Mouse (Mus musculus): ENCODE results near the gene Il12a. TPM values are rescaled to one million over a fixed set of nuclear protein-coding genes. Genes with fewer than 3 reads are reported as not detected.
A peak's percentile ranks its signal among the peaks of the same experiment; 100 is the strongest.

Il12a gene
- polyA plus RNA-seq, 1 experiment from 2014 or later: 0.19 TPM

DNA sequence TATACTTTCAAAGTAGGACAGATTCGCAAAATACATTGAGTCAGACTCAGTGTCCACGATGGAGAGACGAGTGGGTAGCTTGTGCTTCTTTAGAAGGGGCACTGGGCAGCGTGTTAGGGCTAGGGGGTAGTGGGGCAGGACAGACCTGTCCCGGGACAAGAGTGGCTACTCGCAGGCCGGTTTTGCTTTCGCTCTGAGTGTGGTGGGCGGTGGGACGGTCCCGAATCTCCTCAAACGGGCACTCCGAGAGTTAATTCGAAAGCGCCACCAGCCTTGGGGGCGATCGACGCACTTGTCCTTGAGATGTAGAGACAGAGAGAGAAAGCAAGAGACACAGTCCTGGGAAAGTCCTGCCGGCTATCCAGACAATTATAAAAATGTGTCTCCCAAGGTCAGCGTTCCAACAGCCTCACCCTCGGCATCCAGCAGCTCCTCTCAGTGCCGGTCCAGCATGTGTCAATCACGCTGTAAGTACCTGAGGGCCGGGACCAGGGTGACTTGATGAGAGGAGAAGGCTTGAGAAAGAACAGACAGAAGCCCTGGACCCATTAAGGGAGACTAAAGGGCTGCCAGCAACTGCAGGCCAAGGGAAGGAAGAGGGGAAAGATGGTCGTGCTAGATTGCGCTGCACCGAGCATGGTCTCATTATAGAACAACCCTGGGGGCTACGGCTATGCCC lies 795 bp downstream of the Il12a start:
- no peak overlapping the region for H3K9ac ChIP-seq (replicated peaks)
- H3K27ac ChIP-seq (replicated peaks): no peak overlapping the region
- no peaks in the 10 kb centered on the region for H3K36me3 ChIP-seq
- no peak for ATAC-seq (replicated peaks)
- WGBS: 90% methylated on average over 28 of the region's 28 CpGs
- H3K27me3 ChIP-seq: no peaks in the 10 kb centered on the region
- peaks cover 20% of the 10 kb centered on the region for H3K4me1 ChIP-seq
- H3K4me3 ChIP-seq: no peak overlapping the region
- no peak overlapping the region for H3K4me2 ChIP-seq (replicated peaks)
- H3K9me3 ChIP-seq: no peaks in the 10 kb centered on the region

DNA sequence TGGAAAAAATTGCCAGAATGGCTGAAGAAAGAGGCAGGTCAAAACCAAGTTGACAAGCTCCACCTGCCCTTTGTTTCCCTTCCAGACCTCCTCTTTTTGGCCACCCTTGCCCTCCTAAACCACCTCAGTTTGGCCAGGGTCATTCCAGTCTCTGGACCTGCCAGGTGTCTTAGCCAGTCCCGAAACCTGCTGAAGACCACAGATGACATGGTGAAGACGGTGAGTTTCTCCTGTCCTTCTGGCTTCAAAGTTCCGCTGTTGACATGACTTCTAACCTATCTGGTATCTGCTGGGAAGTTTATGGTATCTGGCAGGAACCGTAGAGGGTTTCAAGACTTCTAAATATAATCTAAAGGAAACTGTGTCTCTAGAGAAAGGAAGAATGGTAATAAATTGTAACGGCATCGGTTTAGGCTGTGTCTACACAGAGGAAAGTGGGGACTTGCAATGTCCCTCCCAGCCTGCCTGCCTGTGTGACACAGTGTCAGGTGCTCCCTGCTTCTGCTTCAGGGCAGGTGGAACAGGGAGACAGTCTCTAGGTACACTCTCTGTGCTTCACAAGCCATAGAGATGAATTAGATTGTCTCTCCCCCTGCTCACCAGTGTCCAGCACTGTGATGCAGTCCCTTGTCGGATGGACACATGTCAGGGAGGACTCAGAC lies 1.6 kb downstream of the Il12a start:
- H3K27me3 ChIP-seq: no peaks in the 10 kb centered on the region
- H3K27ac ChIP-seq (replicated peaks): no peak overlapping the region
- no peak overlapping the region for H3K4me3 ChIP-seq
- no peak for ATAC-seq (replicated peaks)
- no peak overlapping the region for H3K4me2 ChIP-seq (replicated peaks)
- peaks cover 16% of the 10 kb centered on the region for H3K4me1 ChIP-seq
- H3K36me3 ChIP-seq: no peaks in the 10 kb centered on the region
- no peak overlapping the region for H3K9ac ChIP-seq (replicated peaks)
- WGBS: 93% methylated on average over 7 of the region's 7 CpGs
- no peaks in the 10 kb centered on the region for H3K9me3 ChIP-seq

DNA sequence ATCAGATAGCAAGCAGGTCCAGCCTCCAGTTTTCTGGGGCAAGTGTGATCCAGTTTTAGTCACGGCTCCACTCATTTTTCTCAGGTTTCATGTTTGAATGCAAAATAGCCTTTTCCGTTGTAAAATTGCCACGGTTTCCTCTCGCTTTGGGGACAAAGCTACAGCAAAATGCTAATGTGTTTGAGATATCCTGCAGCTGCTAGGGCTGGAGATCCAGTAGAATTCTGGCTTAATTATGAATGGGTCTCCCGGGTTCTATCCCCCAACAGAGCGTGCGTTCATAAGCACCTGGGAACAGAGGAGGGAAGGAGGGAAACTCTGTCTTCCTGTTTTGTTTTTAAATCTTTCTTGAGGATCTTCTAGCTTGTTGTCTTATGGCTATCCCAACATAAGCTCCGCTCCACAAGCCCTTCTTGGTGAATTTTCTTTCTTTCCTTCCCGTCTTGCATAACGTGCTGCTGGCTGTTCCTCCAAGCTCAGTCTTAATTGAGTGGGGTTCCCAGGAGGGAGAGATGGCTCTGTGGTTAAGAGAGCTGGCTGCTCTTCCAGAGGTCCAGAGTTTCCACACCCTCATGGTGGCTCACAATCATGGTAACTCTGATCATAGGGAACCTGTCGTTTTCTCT lies 2.3 kb downstream of the Il12a start:
- no peak overlapping the region for H3K9ac ChIP-seq (replicated peaks)
- no peaks in the 10 kb centered on the region for H3K9me3 ChIP-seq
- H3K36me3 ChIP-seq: no peaks in the 10 kb centered on the region
- peaks cover 11% of the 10 kb centered on the region; the same call in 1 of the 2 replicates for H3K4me1 ChIP-seq
- no peaks in the 10 kb centered on the region for H3K27me3 ChIP-seq
- H3K4me3 ChIP-seq: no peak overlapping the region
- 78% methylated on average over 11 of the region's 11 CpGs for WGBS
- no peak overlapping the region for H3K27ac ChIP-seq (replicated peaks)
- no peak overlapping the region for H3K4me2 ChIP-seq (replicated peaks)
- no peak for ATAC-seq (replicated peaks)

DNA sequence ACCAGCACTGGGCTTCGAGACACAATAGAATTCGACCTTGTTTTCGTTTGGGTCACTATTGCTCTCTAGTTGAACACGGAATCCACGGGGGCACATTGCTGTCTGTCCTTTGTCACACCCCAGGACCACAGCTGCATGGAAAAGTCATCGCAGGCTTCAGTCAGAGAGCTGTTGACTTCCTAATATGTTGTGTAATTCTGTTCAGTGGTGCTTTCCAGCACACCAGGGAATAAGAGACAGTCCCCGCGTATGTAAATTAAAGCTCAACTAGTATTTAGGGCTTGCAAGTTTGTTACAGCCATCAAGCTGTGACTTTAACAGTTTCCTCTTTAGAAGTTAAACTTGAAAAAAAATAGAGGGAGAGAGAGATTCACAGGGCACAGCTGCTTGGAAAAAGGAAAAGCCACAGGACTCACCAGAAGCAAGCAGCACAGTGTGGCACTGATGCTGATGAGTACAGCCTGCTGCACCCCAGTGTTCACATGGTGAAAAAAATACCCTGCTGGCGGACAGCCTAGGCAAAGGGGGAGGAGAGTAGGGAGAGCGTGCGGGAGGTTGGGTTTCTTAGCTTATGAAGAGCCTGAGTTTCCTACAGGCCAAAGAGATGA lies 3.1 kb downstream of the Il12a start:
- peak; percentile 74; the same call in 1 of the 2 replicates for ATAC-seq (replicated peaks)

GRCm38 (mm10) chr3:68695321-68695720 lies 4.9 kb downstream of the Il12a start:
- no peak overlapping the region for H3K9ac ChIP-seq (replicated peaks)
- no peaks in the 10 kb centered on the region for H3K27me3 ChIP-seq
- peaks cover 11% of the 10 kb centered on the region; the same call in 1 of the 2 replicates for H3K4me1 ChIP-seq
- no peak overlapping the region for H3K4me2 ChIP-seq (replicated peaks)
- no peak for ATAC-seq (replicated peaks)
- H3K9me3 ChIP-seq: no peaks in the 10 kb centered on the region
- no peaks in the 10 kb centered on the region for H3K36me3 ChIP-seq
- no peak overlapping the region for H3K4me3 ChIP-seq
- WGBS: 97% methylated on average over 5 of the region's 5 CpGs
- H3K27ac ChIP-seq (replicated peaks): no peak overlapping the region

More for the DNA sequence above, 3.1 kb downstream of the Il12a start:
- H3K4me2 ChIP-seq (replicated peaks): no peak overlapping the region
- peaks cover 11% of the 10 kb centered on the region; the same call in 1 of the 2 replicates for H3K4me1 ChIP-seq
- no peak overlapping the region for H3K4me3 ChIP-seq
- no peak overlapping the region for H3K27ac ChIP-seq (replicated peaks)
- no peaks in the 10 kb centered on the region for H3K9me3 ChIP-seq
- no peak overlapping the region for H3K9ac ChIP-seq (replicated peaks)
- 40% methylated on average over 11 of the region's 11 CpGs for WGBS
- H3K36me3 ChIP-seq: no peaks in the 10 kb centered on the region
- H3K27me3 ChIP-seq: no peaks in the 10 kb centered on the region

GRCm38 (mm10) chr3:68696495-68697200 lies 6.2 kb downstream of the Il12a start:
- H3K27me3 ChIP-seq: no peaks in the 10 kb centered on the region
- no peaks in the 10 kb centered on the region for H3K9me3 ChIP-seq
- no peak for ATAC-seq (replicated peaks)
- 87% methylated on average over 3 of the region's 3 CpGs for WGBS
- H3K4me3 ChIP-seq: no peak overlapping the region
- no peak overlapping the region for H3K4me2 ChIP-seq (replicated peaks)
- peaks cover 11% of the 10 kb centered on the region; the same call in 1 of the 2 replicates for H3K4me1 ChIP-seq
- no peak overlapping the region for H3K27ac ChIP-seq (replicated peaks)
- H3K36me3 ChIP-seq: no peaks in the 10 kb centered on the region
- no peak overlapping the region for H3K9ac ChIP-seq (replicated peaks)

GRCm38 (mm10) chr3:68698601-68699000 lies 8.2 kb downstream of the Il12a start:
- 89% methylated on average over 3 of the region's 3 CpGs for WGBS
- no peaks in the 10 kb centered on the region for H3K9me3 ChIP-seq
- ATAC-seq (replicated peaks): no peak

DNA sequence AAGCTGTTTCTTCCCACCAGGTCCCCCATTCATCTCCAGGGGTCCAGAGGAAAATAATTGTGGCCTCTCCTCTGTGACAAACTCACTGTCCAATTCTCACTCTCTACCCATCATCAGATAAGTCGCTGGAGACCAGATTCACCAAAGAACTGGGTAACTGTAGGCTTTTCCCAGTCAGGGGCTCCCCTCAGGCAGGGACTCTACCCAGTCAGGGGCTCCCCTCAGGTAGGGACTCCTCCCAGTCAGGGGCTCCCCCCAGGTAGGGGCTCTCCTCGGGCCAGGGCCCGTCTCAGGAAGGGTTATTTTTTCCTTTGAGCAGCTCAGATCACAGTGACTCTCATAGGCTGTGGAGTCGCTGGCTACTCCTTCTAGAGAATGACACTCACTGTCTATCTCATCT lies 9.6 kb downstream of the Il12a start:
- no peaks in the 10 kb centered on the region for H3K27me3 ChIP-seq
- H3K36me3 ChIP-seq: no peaks in the 10 kb centered on the region
- H3K4me1 ChIP-seq: no peaks in the 10 kb centered on the region
- no peak overlapping the region for H3K4me2 ChIP-seq (replicated peaks)
- 89% methylated on average over 4 of the region's 4 CpGs for WGBS
- no peak for ATAC-seq (replicated peaks)
- no peak overlapping the region for H3K9ac ChIP-seq (replicated peaks)
- H3K27ac ChIP-seq (replicated peaks): no peak overlapping the region
- no peaks in the 10 kb centered on the region for H3K9me3 ChIP-seq
- no peak overlapping the region for H3K4me3 ChIP-seq

More at GRCm38 (mm10) chr3:68698601-68699000, 8.2 kb downstream of the Il12a start:
- Histone ChIP-seq H3K4me1 (peaks cover 4% of the 10 kb centered on the region; the same call in 1 of the 2 replicates), H3K4me3 (no peak overlapping the region), H3K27me3 (no peaks in the 10 kb centered on the region), H3K36me3 (no peaks in the 10 kb centered on the region), H3K9ac (replicated peaks) (no peak overlapping the region), H3K4me2 (replicated peaks) (no peak overlapping the region), H3K27ac (replicated peaks) (no peak overlapping the region)

DNA sequence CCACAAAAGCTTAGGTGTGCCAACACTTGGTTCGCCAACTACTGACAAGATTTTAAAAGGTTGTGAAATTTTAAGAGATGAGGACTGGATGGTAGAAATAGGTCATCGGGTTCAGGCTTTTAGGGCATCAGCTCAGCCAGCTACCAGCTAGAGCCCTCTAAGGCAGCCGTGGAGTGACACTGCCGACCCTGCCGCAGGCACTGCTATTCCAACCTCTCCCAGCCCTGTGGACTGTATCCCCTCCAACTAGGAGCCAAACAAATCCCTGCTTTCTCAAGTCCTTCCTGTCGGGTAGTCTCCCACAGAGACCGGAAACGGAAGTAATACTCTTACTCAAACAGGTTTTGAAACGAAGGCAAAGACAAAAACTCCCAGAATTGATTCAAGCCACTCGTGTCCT lies 15.9 kb downstream of the Il12a start:
- 88% methylated on average over 10 of the region's 10 CpGs for WGBS
- H3K27me3 ChIP-seq: no peaks in the 10 kb centered on the region
- H3K27ac ChIP-seq (replicated peaks): no peak overlapping the region
- no peaks in the 10 kb centered on the region for H3K9me3 ChIP-seq
- no peak overlapping the region for H3K4me2 ChIP-seq (replicated peaks)
- no peak overlapping the region for H3K4me3 ChIP-seq
- H3K4me1 ChIP-seq: no peaks in the 10 kb centered on the region
- H3K36me3 ChIP-seq: no peaks in the 10 kb centered on the region
- no peak overlapping the region for H3K9ac ChIP-seq (replicated peaks)
- ATAC-seq (replicated peaks): no peak

DNA sequence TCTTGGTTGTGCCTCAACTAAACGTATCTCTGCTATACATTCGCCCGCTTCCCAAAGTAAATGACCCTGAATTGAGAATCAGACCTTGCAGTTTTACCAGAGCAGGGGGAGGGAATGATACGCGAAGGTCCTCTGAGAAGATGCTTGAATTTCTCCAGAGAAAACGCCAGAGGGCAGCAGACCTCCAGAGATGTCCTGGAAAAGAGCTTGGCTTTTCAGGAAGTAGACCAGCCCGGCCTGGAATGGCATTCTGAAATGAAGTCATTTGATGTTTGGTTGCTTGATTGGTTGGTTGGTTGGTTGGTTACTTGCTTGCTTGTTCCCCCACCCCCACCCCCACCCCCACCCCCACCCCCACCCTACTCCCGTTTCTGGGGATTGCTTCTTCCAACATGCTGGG lies 17.8 kb downstream of the Il12a start:
- no peaks in the 10 kb centered on the region for H3K27me3 ChIP-seq
- ATAC-seq (replicated peaks): 0 out of 2 replicates have a peak, but pooled peaks have one; percentile 29
- no peak overlapping the region for H3K4me2 ChIP-seq (replicated peaks)
- H3K9ac ChIP-seq (replicated peaks): no peak overlapping the region
- no peaks in the 10 kb centered on the region for H3K4me1 ChIP-seq
- no peak overlapping the region for H3K27ac ChIP-seq (replicated peaks)
- H3K36me3 ChIP-seq: no peaks in the 10 kb centered on the region
- H3K4me3 ChIP-seq: no peak overlapping the region
- 53% methylated on average over 8 of the region's 8 CpGs for WGBS
- H3K9me3 ChIP-seq: no peaks in the 10 kb centered on the region

DNA sequence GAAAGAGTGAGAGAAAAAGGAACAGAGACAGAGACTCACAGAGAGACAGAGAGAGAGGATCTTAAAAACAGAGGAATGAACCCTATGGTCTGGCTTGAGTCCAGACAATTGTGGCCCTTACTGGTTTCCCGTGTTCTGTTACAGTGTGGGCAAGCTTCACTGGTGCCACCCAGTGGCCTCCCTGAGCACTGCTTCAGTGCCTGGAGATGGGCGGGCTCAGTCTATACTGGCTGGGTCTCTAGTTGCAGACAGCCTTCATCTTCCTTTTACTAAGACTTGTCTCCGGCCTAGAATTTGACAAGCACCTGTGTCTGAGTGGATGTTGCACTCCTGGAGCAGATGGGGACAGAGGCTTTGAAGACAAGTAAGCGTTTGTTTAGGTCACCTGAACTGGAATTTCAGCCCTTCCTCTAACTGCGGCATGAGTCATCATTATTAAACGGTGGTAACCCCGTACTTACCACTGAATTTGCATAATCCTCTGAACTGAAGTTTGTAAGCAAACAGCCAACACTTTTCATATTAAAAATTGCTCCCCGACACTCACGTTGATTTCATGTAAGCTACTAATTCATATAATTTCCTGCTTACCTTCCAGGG lies 18.9 kb downstream of the Il12a start:
- Histone ChIP-seq H3K9ac (replicated peaks) (no peak overlapping the region), H3K4me2 (replicated peaks) (no peak overlapping the region), H3K9me3 (no peaks in the 10 kb centered on the region), H3K27me3 (no peaks in the 10 kb centered on the region), H3K4me3 (no peak overlapping the region), H3K4me1 (no peaks in the 10 kb centered on the region), H3K36me3 (no peaks in the 10 kb centered on the region), H3K27ac (replicated peaks) (no peak overlapping the region)
- WGBS: 50% methylated on average over 9 of the region's 9 CpGs
- ATAC-seq (replicated peaks): 0 out of 2 replicates have a peak, but pooled peaks have one; percentile 57

Data from forebrain, embryonic 15.5 days (tissue).